Mouse (Mus musculus) thymus, adult 2 months (tissue): ENCODE data around the gene Faap100.

Experiments
- CTCF ChIP-seq: fragments of 200-500 bp; IDR thresholded peaks from 2 replicates; pipeline ENCODE4 v1.5.1; 2012; ENCODE audit warnings: mild to moderate bottlenecking, control low read depth, low read length, moderate library complexity, borderline replicate concordance; ENCODE audit not compliant: control insufficient read depth, poor library complexity, insufficient read depth; ENCODE audit errors: extremely low read depth
- POLR2A ChIP-seq: fragments of 200-500 bp; IDR thresholded peaks from 2 replicates; pipeline ENCODE4 v1.6.1; 2012; ENCODE audit warnings: mild to moderate bottlenecking, low read length, control low read depth, moderate library complexity; ENCODE audit not compliant: control insufficient read depth, poor library complexity, insufficient read depth; ENCODE audit errors: extremely low read depth

DNA sequence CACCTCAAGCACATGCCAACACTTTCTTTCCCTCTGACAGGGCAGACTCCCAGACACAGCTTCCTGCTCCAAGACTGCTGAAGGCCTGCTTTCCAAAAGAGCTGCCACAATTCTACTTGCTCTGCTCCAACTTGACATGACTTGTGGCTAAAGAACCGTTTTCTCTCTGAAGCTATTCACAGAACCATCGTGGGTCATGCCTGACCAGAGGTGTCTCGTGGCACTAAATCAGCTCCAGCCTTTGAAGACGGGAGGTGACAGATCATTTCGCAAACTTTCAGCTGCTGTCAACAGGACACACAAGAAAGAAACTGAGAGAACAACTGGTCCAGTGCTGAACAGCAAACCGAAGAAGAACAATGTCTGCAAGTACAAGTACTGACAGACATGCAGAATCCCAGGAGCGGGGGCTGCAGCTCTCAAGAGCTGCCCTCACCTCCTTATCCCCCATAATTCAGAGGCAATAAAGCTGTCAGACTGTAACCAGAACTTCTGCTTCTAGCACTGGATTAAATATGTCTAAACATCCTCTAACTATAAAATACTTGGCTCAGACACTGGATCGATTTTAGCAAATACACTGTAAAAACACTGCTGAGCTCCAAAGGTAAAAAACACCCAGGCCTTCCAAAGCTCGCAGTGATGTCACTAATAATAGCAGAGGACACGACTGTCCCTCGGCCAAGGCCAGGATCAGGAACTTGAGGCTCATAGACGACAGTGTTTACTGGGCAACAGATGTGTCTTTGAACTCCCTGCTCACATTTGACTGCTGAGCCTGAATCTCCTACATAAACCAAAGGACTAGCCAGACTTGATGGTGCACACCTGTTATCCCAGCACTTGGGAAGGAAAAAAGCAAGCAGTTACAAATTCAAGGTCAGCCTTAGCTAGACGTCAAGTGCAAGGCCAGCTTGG lies 44.3 kb upstream of the Faap100 start:
- TF ChIP-seq CTCF (no peak), POLR2A (no peak)
